Mouse (Mus musculus) megakaryocyte, adult 5-6 weeks (primary cell): ENCODE measurements around the gene Dpy30. TPM values are rescaled to one million over a fixed set of nuclear protein-coding genes. Genes with fewer than 3 reads are reported as not detected.

ENCODE experiments used
- ATAC-seq: 2 replicates; pipeline ENCODE4 v1.8.0; 2016; ENCODE audit warnings: mild to moderate bottlenecking, inconsistent platforms; ENCODE audit not compliant: poor library complexity, severe bottlenecking
- total RNA-seq, 2 experiments: library from RNA; stranded (forward) in 1 of 2; stranded (reverse) in 1 of 2; fragments of 153-499, 151-499 nt in 1 of 2; fragments of 221-1000, 200-1000 nt in 1 of 2; gene quantifications; 2 replicates each; pipeline versions ENCODE4 v1.2.3 to v1.2.4; 2015 to 2017

The Dpy30 gene
- total RNA-seq, 2 experiments from 2014 or later: 69.1 to 124 TPM

DNA sequence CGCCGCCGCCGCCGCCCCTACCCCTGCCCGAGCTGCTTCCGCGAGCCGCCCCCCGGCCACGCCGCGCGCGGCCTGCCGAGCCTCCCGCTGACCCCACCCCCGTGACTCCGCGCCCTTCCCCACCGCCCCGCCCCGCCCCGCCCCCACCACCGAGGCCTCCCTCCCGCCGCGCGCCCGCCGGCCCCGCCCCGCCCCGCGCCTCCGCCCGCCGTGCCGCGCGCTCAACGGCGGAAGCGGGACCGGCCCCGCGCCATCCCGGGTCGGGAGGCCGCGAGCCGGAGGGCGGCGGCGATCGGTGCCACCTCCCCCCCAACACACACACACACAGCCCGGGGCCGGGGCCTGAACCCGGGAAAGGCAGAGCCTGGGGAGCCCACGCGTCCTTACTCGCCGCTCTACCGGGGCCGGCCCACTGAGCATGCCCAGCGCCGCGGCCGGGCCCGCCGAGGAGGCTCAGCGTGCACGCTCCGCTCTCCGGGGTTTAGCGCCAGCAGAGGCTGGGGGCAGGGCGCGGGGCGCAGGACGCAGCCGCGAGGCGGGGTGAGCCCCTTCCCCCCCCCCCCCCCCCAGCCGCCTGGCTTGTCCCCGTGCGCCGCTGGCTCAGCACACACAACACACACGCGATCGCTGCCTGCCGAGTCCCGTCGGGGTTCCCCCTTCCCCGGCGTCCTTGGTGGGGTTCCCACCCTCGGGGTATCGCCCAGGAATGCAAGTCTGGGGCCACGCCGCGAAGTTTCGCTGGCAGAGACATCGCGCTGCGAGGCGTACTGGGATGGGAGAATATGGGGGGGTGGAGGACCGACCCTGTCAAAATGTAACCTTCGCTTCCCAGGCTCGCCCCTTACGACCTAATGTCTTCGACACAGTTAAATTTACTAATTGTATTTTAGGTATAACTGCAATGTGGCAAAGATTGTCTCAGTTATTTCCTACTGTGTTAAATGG is 28.4 kb downstream of the Dpy30 start, which contains the start of gene Memo1:
Gene Memo1 (minus strand): TSS at position 496 of the 945 bp plus-strand sequence.
- peak; percentile 61 for ATAC-seq

DNA sequence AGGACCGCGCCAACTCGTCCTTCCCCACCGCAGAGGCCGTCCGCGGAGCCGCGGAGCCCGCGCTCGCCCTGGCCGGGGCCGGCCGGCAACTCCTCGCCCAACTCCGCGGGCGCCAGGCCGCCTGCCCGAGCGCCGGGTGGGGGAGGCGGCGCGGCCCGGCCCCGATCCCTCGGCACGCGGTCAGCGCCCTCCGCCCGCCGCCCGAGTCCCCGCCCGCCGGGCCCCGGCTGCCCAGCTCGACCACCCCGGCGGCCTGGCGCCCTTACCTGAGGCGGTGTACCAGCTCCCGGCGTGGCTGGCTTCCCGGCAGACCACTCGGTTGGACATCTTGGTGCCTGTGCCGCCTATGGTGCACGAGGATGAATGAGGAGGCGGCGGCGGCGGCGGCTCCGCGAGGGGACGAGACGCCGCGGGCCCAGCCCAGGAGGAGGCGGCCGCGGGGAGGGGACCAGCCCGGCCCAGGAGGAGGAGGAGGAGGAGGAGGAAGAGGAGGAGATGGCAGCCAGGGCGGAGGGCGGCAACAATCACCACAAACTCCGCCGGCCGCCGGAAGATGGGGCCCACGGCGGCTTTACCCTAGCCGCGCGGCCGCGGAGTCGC is 29.2 kb downstream of the Dpy30 start:
- ATAC-seq: peak; percentile 77

DNA sequence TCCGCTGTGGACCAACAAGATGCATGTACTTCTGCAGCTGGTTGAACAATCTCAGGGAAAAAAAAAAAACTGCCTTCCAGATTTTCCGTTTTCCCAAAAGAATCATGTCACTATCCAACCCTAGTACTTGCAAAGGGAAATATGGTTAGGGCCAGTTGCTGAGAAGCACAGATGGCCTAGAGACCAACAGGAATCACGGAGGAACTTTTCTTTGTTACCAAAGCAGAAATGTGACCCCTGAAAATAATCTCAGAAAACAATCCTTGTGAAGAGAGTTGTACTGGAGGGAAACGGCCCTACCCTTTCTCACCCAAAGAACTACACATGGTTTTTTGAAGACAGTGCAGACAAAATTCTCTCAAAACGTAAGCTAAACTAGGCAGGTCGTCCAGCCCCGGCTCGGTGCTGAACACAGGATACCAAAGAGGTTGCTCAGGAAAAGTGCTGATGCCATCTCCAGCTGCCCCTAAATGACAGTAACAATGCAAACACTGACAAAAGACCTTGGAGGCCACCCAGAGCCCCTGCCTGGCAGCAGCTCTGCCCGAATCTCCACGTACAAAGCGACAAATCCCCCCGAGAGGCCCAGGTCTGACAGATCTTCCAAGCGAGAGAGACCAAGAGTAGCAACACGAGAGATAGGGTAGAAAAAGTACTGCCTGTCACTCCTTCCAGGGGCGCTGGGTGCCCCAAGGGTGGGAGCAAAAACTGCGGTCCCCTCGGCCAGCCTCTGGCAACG is 29.9 kb downstream of the Dpy30 start:
- no peak for ATAC-seq

DNA sequence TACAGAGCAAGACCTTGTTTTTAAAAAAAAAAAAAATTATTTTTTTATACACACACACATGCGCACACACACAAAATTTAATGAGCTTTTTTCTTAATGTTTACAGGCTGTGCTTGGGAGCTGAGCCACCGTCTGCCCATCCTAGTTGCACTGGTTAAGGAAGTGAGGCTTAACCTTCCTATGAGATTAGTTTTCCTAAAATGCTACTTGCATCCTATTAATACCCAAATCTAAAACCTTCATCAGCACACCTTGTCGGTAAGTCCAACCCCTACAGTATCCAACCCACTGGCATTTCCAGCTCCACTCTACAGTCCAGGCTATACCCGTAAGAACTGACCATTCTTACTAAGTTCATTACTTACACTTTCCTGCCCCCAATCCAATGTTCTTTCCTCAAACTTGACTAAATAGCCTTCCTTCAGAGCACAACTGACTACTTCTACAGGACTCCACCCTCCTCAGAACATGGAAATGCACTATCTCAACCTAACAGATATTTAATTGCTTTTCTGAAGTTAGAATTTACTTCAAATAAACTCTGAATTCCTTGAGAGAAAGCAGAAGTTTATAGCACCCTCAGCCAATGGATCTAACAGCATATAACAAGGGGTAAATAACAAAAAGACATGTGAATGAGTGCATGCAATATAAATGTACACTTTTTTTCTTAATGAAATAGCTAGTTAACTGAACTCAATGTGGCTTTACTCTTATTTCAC is 31.9 kb downstream of the Dpy30 start:
- no peak for ATAC-seq

GRCm38 (mm10) chr17:74290869-74291268 is 32.9 kb downstream of the Dpy30 start:
- no peak for ATAC-seq

DNA sequence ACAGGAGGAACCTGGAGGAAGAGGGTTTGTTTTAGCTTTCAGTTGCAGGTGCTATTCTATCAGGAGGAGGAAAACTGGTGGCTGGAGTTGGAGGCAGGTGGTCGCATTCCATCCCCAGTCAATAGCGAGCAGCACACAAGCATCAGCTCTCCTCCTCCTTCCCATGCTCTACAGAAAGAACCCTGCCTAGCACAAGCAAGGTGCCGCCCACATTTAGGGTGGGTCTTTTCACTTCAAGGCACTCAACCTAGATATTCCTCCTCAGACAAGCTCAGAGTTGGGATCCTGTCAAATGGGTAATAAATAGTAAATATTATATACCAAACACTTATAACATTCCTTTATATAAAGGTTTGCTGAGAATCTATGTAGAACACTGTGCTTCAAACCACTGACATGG is 33.5 kb downstream of the Dpy30 start:
- no peak for ATAC-seq

DNA sequence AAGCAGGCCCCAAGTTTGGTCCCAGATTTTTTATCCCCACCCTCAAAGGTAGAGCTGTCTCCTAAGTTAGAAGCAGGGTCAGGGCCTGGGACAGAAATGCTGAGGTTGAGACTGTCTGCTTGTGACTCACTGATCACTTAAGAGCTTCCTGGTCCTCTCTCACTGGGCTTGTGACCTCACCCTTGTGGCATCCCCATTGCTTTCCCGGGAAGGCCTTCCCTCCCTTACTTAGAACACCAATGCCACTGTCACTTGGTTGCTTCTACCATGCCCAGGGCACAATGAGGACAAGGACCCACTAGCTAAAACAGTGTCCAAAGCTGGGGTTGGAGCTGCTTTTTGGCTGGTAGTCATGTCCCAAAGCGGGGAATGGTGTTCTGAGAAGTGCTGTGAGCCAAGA is 35.1 kb downstream of the Dpy30 start:
- no peak for ATAC-seq

DNA sequence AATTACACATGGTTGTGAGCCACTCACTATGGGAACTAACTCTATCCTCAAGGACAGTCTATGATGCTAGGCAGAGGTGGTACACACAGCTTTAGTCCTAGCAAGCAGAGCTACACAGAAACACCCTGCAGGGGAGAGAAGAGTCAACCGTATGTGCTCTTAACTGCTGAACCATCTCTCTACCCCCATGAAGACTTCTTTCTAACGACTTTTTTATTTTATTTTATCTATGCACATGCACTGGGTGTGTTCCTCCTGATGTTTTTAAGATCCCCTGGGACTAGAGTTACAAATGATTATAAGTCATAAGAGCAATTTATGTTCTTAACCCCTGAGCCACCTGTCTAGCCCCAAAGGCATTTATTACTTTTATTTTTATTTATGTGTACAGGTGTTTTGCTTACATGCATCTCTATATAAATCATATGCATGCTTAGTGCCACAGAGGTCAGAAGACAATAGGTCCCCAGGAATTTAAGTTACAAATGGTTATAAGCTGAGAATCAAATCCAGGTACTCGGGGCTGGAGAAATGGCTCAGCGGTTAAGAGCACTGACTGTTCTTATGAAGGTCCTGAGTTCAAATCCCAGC is 37.5 kb downstream of the Dpy30 start:
- no peak for ATAC-seq

GRCm38 (mm10) chr17:74285730-74286129 is 38.0 kb downstream of the Dpy30 start:
- no peak for ATAC-seq

- no peak for ATAC-seq
Observed at GRCm38 (mm10) chr17:74284397-74285115, 39.2 kb downstream of the Dpy30 start.

- no peak for ATAC-seq
Observed at GRCm38 (mm10) chr17:74282024-74282423, 41.7 kb downstream of the Dpy30 start.

GRCm38 (mm10) chr17:74278966-74279869 is 44.5 kb downstream of the Dpy30 start:
- ATAC-seq: no peak

DNA sequence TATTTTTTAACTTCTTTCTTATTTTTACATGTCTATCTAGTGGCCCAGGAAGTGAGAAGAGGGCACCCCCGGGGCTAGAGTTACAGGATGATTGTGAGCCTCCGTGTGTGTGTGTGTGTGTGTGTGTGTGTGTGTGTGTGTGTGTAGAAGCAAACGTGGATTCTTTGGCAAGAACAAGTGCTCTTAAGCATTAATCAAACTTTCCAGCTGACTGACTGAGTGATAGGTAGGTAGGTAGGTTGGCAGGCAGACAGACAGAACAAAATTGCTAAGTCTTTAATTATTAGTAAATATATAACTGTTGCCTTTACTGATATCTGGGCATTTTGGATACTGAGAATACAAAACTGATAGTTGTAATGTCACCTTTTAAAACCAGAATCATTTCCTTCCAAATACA is 49.3 kb downstream of the Dpy30 start:
- no peak for ATAC-seq

GRCm38 (mm10) chr17:74272683-74273205 is 51.0 kb downstream of the Dpy30 start:
- ATAC-seq: no peak

- 0 out of 2 replicates have a peak, but pooled peaks have one; percentile 9 for ATAC-seq
Observed at GRCm38 (mm10) chr17:74271541-74272268, 52.0 kb downstream of the Dpy30 start.

- ATAC-seq: no peak
Observed at GRCm38 (mm10) chr17:74270205-74270604, 53.5 kb downstream of the Dpy30 start.

DNA sequence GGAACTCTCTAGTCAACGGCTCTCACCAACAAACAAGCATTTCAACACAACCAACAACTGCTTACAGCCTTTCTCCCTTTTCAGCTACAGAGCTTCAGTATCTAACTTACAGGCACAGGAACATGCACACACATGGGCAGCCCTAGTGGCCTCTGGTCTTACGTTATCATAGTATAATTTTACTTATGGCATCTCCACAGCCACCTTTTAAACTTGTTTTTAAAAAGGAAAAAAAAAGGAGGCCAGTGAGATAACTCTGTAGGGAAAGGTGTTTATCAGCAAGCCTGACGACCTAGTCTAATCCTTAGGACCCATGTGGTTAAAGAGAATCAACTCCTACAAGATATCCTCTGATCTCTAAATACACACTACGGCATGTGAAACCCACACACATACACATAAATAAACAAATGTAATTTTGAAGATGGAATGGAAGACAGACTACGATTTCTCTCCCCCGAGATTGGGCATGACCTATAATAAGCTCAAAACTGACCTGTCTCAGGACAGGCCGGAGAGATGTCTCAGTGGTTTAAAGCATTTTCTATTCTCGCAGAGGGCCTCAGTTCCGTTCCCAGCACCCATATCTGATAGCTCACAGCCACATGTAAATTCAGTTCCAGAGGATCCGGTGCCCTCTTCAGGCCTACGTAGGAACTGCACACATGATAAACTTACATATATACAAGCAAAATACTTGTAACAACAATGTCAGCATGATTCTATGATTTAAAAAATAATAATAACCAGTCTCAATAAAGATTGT is 56.1 kb downstream of the Dpy30 start:
- ATAC-seq: peak; percentile 38
